Mouse (Mus musculus) stomach, embryonic 14.5 days (tissue): ENCODE data around the gene Ap3m1. TPM values are rescaled to one million over a fixed set of nuclear protein-coding genes. Genes with fewer than 3 reads are reported as not detected.

Experiments
- ATAC-seq: fragments of 200-750 bp; cut with Nextera tagmentation; 2 replicates; pipeline ENCODE4 v1.8.0; 2017; ENCODE audit warnings: low read depth, moderate TSS enrichment; ENCODE audit not compliant: insufficient number of reproducible peaks, insufficient read depth, low FRiP score
- H3K27ac ChIP-seq: fragments of 300-500 bp; sonication (generic); 2 replicates; pipeline ENCODE4 v1.5.1; 2014; ENCODE audit warnings: mild to moderate bottlenecking, low read length, moderate library complexity, mixed read lengths
- H3K27me3 ChIP-seq: fragments of 300-500 bp; sonication (generic); 2 replicates; pipeline ENCODE4 v1.6.1; 2014; ENCODE audit warnings: low read length, control low read depth, mixed read lengths; ENCODE audit not compliant: control insufficient read depth, insufficient read depth
- H3K36me3 ChIP-seq: fragments of 300-500 bp; sonication (generic); 2 replicates; pipeline ENCODE4 v1.6.1; 2014; ENCODE audit warnings: mild to moderate bottlenecking, control low read depth, low read length, moderate library complexity, mixed read lengths; ENCODE audit not compliant: control insufficient read depth, insufficient read depth
- H3K4me1 ChIP-seq: fragments of 300-500 bp; sonication (generic); 2 replicates; pipeline ENCODE4 v1.6.1; 2014; ENCODE audit warnings: low read length, control low read depth, mixed read lengths; ENCODE audit not compliant: control insufficient read depth, insufficient read depth
- H3K4me2 ChIP-seq: fragments of 300-500 bp; sonication (generic); replicated peaks from 2 replicates; pipeline ENCODE4 v1.6.1; 2014; ENCODE audit warnings: low read depth, low read length, control low read depth
- H3K4me3 ChIP-seq: fragments of 300-500 bp; sonication (generic); 2 replicates; pipeline ENCODE4 v1.5.1; 2014; ENCODE audit warnings: low read depth, low read length, control low read depth
- H3K9ac ChIP-seq: fragments of 300-500 bp; sonication (generic); replicated peaks from 2 replicates; pipeline ENCODE4 v1.6.1; 2014; ENCODE audit warnings: low read depth, mild to moderate bottlenecking, control low read depth, low read length, moderate library complexity, mixed read lengths
- H3K9me3 ChIP-seq: fragments of 300-500 bp; sonication (generic); 2 replicates; pipeline ENCODE4 v1.6.1; 2016; ENCODE audit warnings: low read depth, low read length, control low read depth; ENCODE audit not compliant: control insufficient read depth
- WGBS: fragments of 180-500 bp; shearing (Covaris S2); extraction: QIAGEN DNeasy Blood & Tissue Kit; methylation state at CpG from one replicate; pipeline ENCODE4 v1.1.7; 2014; 5-methylcytosine and 5-hydroxymethylcytosine counted together
- polyA plus RNA-seq: library from polyadenylated mRNA; unstranded; fragments of >200 nt; fragmentation: Nextera tagmentation; extraction: Ambion mirVana; gene quantifications from 2 replicates; pipeline ENCODE4 v1.2.1, GENCODE M21; 2014

Ap3m1 gene
- polyA plus RNA-seq, 1 experiment from 2014 or later: 78.1 TPM

DNA sequence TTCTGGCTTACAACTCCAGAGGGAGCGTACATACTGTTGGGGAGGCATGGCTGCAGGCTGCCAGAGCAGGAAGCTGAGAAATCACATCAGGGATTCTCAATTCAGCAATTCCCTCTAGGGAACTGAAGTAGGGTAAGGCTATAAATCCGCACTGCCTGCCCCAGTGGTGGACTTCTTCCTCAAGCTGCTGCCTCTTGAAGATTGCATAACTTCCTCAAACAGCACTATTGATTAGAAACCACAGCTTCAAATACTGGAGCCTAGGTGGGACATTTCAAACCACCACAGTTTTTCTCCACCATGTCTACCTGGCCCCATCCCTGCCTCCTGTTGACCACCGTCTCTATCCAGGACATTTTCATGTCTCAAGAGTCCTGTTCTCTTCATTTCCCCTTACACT is 38.1 kb upstream of the Ap3m1 start:
- WGBS: 79% methylated on average over 3 of the region's 3 CpGs
- no peak overlapping the region for H3K4me2 ChIP-seq
- H3K4me1 ChIP-seq: peaks cover 20% of the 10 kb centered on the region
- H3K4me3 ChIP-seq: no peak overlapping the region
- H3K27ac ChIP-seq: no peak overlapping the region
- H3K9ac ChIP-seq: no peak overlapping the region
- H3K9me3 ChIP-seq: no peaks in the 10 kb centered on the region
- H3K36me3 ChIP-seq: no peaks in the 10 kb centered on the region
- no peaks in the 10 kb centered on the region for H3K27me3 ChIP-seq
- ATAC-seq: no peak

DNA sequence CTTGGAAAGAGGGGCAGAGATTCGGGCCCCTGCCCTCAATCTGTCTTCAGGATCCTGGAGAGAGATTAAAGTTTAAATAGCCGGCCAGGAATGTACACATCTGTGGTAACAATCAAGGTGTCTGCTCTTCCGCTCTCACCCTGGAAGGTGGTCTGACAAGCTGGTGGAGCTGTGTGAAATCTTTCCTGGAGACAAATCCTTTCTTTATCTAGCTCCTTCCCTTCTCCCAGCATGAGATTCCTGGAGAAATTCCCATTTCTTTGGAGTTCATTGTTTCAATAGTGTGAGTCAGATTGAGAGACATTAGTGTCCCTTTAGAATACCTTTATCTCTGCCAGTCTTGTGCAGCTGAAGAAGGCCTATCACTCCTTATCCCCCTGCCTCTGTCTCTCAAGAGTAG is 36.4 kb upstream of the Ap3m1 start:
- Histone ChIP-seq H3K9me3 (no peaks in the 10 kb centered on the region), H3K27me3 (no peaks in the 10 kb centered on the region), H3K4me3 (no peak overlapping the region), H3K4me2 (no peak overlapping the region), H3K9ac (no peak overlapping the region), H3K4me1 (peaks cover 20% of the 10 kb centered on the region), H3K36me3 (no peaks in the 10 kb centered on the region), H3K27ac (no peak overlapping the region)
- no peak for ATAC-seq
- WGBS: 41% methylated on average over 3 of the region's 3 CpGs

DNA sequence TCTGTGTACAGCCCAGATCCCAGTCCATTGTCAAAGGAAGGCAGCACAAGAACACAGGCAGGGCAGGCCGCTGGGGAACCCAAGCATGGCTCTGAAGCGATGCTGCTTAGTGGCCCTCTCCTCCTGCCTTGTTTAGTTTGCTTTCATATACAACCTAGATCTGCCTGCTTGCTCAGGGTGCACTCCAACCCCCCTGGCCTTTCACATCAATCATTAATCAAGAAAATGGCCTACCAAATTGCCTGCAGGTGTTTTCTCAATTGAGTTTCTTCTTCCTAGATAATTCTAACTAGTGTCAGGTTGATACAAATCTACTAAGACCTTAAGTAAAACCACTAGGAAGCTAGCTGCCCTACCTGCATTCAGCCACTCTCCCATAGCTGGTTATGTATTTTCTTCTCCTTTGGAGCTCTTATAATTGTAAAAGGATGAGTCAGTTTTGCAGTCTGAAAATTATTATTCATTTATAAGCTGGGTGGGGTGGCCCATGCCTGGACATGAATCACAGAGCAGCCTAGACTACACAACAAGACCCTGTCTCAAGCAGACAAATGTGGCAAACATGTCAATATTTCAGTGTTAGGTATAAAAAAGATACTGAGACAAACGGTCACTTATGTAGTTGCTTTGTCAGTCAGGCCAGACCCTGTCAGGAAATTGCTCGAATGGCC is 35.2 kb upstream of the Ap3m1 start:
- Histone ChIP-seq H3K27me3 (no peaks in the 10 kb centered on the region), H3K9me3 (no peaks in the 10 kb centered on the region), H3K4me1 (peaks cover 20% of the 10 kb centered on the region), H3K4me3 (no peak overlapping the region), H3K27ac (peak overlapping the region; percentile 67), H3K4me2 (no peak overlapping the region), H3K9ac (0 out of 2 replicates have a peak overlapping the region, but pooled peaks have one; percentile 10), H3K36me3 (no peaks in the 10 kb centered on the region)
- 41% methylated on average over 4 of the region's 4 CpGs for WGBS
- no peak for ATAC-seq

DNA sequence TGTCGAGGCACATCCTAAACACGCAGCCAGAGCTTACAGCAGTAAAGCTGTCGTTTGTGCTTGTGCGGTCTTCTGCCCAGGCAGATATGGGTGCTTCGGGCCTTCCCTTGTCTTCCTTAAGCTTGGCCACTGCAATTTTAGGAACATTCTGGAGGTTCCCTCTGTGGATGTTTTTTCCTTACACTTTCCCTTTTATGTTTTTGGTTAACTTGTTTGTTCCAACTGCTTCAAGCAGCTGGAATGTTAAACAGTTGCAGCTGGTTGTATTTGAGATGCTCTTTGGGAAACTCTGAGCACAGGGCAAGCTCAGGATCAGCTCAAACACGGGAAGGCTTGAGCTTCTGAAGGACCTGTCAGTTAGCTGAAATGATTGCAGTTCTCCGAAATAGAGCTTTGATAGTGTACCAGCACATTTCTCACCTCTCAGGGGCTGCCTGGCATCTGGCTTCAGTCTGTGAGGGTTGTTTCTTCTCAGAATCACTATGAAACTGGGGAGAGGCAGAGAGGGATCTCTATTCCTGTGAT is 34.6 kb upstream of the Ap3m1 start:
- Histone ChIP-seq H3K36me3 (no peaks in the 10 kb centered on the region), H3K27me3 (no peaks in the 10 kb centered on the region), H3K4me1 (peaks cover 20% of the 10 kb centered on the region), H3K4me2 (no peak overlapping the region), H3K9me3 (no peaks in the 10 kb centered on the region), H3K27ac (peak overlapping the region; percentile 67), H3K9ac (0 out of 2 replicates have a peak overlapping the region, but pooled peaks have one; percentile 10), H3K4me3 (no peak overlapping the region)
- WGBS: 21% methylated on average over 7 of the region's 7 CpGs
- ATAC-seq: no peak

DNA sequence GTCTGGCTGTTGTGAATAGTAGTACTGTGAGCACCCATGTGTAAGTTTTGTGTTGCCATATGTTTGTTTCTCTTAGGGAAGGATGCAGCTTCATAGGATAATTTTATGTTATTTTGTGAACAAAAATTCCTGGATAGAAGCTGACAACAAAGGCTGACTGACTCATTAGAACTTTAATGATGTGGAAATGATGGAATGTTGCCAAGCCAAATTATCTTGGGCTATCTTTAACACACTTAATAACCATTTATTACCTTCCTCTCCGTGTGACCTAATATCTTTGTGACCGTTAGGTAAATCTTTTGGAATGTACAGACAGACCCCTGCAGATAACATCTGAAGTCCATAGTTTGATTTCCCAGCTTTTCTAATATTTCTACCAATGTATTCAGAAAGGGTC is 33.8 kb upstream of the Ap3m1 start:
- H3K27me3 ChIP-seq: no peaks in the 10 kb centered on the region

DNA sequence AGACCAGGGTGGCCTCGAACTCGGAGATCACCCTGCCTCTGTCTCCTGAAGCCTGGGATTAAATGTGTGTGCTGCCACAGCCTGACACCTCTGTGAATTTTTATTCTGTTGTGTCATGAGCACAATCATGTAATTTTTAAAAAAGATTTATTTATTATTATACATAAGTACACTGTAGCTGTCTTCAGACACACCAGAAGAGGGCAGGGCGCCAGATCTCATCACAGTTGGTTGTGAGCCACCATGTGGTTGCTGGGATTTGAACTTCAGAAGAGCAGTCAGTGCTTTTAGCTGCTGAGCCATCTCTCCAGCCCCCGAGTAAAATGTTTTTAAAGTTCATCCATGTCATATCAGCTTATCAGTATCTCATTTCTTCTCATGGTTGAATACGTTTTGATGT is 33.4 kb upstream of the Ap3m1 start:
- Histone ChIP-seq H3K4me1 (peaks cover 20% of the 10 kb centered on the region), H3K27ac (no peak overlapping the region)
- ATAC-seq: no peak

More for the DNA sequence above, 33.8 kb upstream of the Ap3m1 start:
- Histone ChIP-seq H3K4me1 (peaks cover 20% of the 10 kb centered on the region), H3K9me3 (no peaks in the 10 kb centered on the region), H3K9ac (no peak overlapping the region), H3K4me3 (no peak overlapping the region), H3K27ac (0 out of 2 replicates have a peak overlapping the region, but pooled peaks have one; percentile 67), H3K36me3 (no peaks in the 10 kb centered on the region), H3K4me2 (no peak overlapping the region)
- no peak for ATAC-seq
- WGBS: 35% methylated on average over 2 of the region's 2 CpGs

DNA sequence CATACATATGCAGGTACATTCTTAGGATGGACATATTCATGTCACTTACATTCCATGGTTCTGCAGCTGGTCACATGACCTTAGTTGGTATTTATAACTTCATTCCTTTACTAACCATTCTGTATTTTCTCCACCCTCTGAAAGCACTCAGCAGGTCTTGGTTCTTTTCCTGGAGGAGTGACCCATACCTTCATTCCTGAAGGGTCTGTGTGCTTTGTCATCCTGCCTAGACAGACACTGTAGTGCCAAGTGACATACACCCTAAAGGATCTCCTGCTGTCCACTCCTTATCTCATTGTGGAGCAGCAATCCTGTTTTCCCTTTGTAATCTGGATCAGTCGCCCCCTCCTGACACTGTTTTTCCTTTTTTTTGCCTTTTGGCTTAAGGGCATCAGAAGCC is 30.5 kb upstream of the Ap3m1 start:
- Histone ChIP-seq H3K27me3 (no peaks in the 10 kb centered on the region), H3K9me3 (no peaks in the 10 kb centered on the region), H3K4me2 (no peak overlapping the region), H3K9ac (no peak overlapping the region), H3K27ac (no peak overlapping the region), H3K4me1 (peaks cover 17% of the 10 kb centered on the region), H3K4me3 (no peak overlapping the region), H3K36me3 (no peaks in the 10 kb centered on the region)
- ATAC-seq: no peak
- 61% methylated on average over 1 of the region's 1 CpGs for WGBS

More for the DNA sequence above, 33.4 kb upstream of the Ap3m1 start:
- WGBS: 81% methylated on average over 5 of the region's 5 CpGs
- H3K27me3 ChIP-seq: no peaks in the 10 kb centered on the region
- H3K36me3 ChIP-seq: no peaks in the 10 kb centered on the region
- H3K9me3 ChIP-seq: no peaks in the 10 kb centered on the region
- no peak overlapping the region for H3K4me2 ChIP-seq
- H3K4me3 ChIP-seq: no peak overlapping the region
- no peak overlapping the region for H3K9ac ChIP-seq

DNA sequence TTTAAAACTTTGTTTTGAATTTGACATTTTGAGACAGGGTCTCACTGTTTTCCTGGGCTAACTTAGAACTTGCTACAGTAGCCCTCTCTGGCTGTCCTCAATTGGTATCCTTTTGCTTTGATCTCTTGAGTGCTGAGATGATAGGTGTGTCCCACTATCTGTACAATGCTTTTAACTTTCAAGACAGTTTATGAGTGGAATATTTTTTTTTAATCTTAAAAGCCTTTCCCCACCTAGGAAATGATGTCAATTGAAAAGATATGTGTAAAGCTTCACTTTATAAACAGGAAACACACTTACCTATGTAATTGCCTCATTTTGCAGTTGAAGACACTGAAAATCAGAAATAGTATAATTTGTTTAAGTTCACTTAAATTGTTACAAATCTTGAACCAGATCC is 26.2 kb upstream of the Ap3m1 start:
- H3K4me1 ChIP-seq: peaks cover 21% of the 10 kb centered on the region
- H3K4me3 ChIP-seq: no peak overlapping the region
- H3K27ac ChIP-seq: no peak overlapping the region
- H3K4me2 ChIP-seq: no peak overlapping the region
- ATAC-seq: no peak
- no peaks in the 10 kb centered on the region for H3K36me3 ChIP-seq
- no peaks in the 10 kb centered on the region for H3K9me3 ChIP-seq
- no peaks in the 10 kb centered on the region for H3K27me3 ChIP-seq
- H3K9ac ChIP-seq: no peak overlapping the region

DNA sequence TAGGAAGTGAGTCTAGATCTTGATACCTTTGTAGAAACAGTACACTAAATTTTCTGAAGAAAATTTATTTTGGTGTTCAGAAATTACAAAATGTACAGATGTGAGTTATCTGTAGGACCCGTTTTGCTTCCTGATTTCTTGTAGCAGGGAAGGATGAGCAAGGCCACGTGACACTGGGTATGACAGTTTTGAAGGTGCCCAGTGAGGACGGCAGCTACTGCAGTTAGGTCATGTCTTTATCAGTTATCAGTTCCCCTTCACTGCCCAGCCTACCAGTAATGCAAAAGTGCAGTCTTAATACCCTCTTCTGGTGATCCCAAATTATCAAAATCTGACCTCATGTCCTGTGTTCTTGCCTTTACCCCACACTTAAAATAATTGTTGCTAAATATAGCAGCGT is 25.6 kb upstream of the Ap3m1 start:
- H3K9ac ChIP-seq: no peak overlapping the region
- no peaks in the 10 kb centered on the region for H3K27me3 ChIP-seq
- H3K4me1 ChIP-seq: peaks cover 21% of the 10 kb centered on the region
- H3K4me3 ChIP-seq: no peak overlapping the region
- no peaks in the 10 kb centered on the region for H3K36me3 ChIP-seq
- 81% methylated on average over 4 of the region's 4 CpGs for WGBS
- no peak overlapping the region for H3K4me2 ChIP-seq
- no peaks in the 10 kb centered on the region for H3K9me3 ChIP-seq
- no peak overlapping the region for H3K27ac ChIP-seq
- ATAC-seq: no peak
